Mouse (Mus musculus) midbrain, embryonic 14.5 days (tissue): ENCODE results near the gene Pigm. TPM values are rescaled to one million over a fixed set of nuclear protein-coding genes. Genes with fewer than 3 reads are reported as not detected.

ENCODE experiments used
- ATAC-seq: fragments of 200-750 bp; cut with Nextera tagmentation; 2 replicates; pipeline ENCODE4 v1.8.0; 2017; ENCODE audit warnings: moderate number of reproducible peaks, moderate library complexity; ENCODE audit not compliant: low FRiP score, low TSS enrichment
- DNase-seq: peaks from one replicate; pipeline ENCODE4 v3.0.0-alpha.2; 2015
- H3K27ac ChIP-seq: fragments of 300-500 bp; sonication (generic); replicated peaks from 2 replicates; pipeline ENCODE4 v1.5.1; 2014; ENCODE audit warnings: mild to moderate bottlenecking, low read depth, low read length, moderate library complexity
- H3K27me3 ChIP-seq: fragments of 300-500 bp; sonication (generic); 2 replicates; pipeline ENCODE4 v1.6.1; 2014; ENCODE audit warnings: low read length, control low read depth, mixed read lengths; ENCODE audit not compliant: control insufficient read depth, insufficient read depth
- H3K36me3 ChIP-seq: fragments of 300-500 bp; sonication (generic); 2 replicates; pipeline ENCODE4 v1.6.1; 2014; ENCODE audit warnings: low read length, control low read depth; ENCODE audit not compliant: control insufficient read depth, insufficient read depth
- H3K4me1 ChIP-seq: fragments of 300-500 bp; sonication (generic); 2 replicates; pipeline ENCODE4 v1.6.1; 2014; ENCODE audit warnings: mild to moderate bottlenecking, antibody characterized with exemption, low read length, control low read depth; ENCODE audit not compliant: control insufficient read depth, insufficient read depth
- H3K4me2 ChIP-seq: fragments of 300-500 bp; sonication (generic); 2 replicates; pipeline ENCODE4 v1.6.1; 2014; ENCODE audit warnings: mild to moderate bottlenecking, low read length, moderate library complexity
- H3K4me3 ChIP-seq: fragments of 300-500 bp; sonication (generic); replicated peaks from 2 replicates; pipeline ENCODE4 v1.5.1; 2014; ENCODE audit warnings: low read depth, low read length
- H3K9ac ChIP-seq: fragments of 300-500 bp; sonication (generic); replicated peaks from 2 replicates; pipeline ENCODE4 v1.6.1; 2014; ENCODE audit warnings: mild to moderate bottlenecking, low read length, moderate library complexity
- H3K9me3 ChIP-seq: fragments of 300-500 bp; sonication (generic); 2 replicates; pipeline ENCODE4 v1.6.1; 2016; ENCODE audit warnings: low read length, control low read depth, mixed read lengths; ENCODE audit not compliant: control insufficient read depth
- WGBS: fragments of 180-500 bp; shearing (Covaris S2); extraction: QIAGEN DNeasy Blood & Tissue Kit; methylation state at CpG from one replicate; pipeline ENCODE4 v1.1.7; 2014; 5-methylcytosine and 5-hydroxymethylcytosine counted together
- polyA plus RNA-seq: library from polyadenylated mRNA; unstranded; fragments of >200 nt; fragmentation: Nextera tagmentation; extraction: Ambion mirVana; gene quantifications from 2 replicates; pipeline ENCODE4 v1.2.1, GENCODE M21; 2014

Pigm gene
- polyA plus RNA-seq, 1 experiment from 2014 or later = 6.4 TPM

DNA sequence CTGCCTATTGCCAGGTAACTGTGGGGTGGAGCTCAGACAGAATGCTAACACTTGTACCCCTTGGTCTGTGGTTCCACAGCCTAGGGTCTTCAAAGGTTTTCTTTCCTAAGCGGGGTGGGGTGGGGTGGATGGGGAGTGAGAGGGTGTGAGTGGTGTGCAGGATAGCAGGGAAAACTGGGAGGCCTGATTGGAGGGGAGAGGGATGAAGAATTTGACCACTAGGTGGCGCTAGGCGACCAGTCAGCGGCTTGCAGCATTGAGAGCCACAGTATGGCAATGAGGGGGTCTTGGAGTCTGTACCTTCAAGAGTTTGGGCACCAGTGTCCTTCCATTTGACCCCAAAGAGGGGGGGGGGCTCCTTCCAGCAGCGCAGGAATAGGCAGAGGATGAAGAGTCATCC is 35.9 kb downstream of the Pigm start:
- DNase-seq = peak; percentile 88
- H3K9me3 ChIP-seq = no peaks in the 10 kb centered on the region
- H3K4me2 ChIP-seq = no peak overlapping the region
- H3K27ac ChIP-seq = no peak overlapping the region
- peak; percentile 76 for ATAC-seq
- under 1% methylated on average over 5 of the region's 5 CpGs for WGBS
- no peak overlapping the region for H3K9ac ChIP-seq
- H3K27me3 ChIP-seq = no peaks in the 10 kb centered on the region
- no peaks in the 10 kb centered on the region for H3K4me1 ChIP-seq
- H3K4me3 ChIP-seq = no peak overlapping the region
- no peaks in the 10 kb centered on the region for H3K36me3 ChIP-seq

DNA sequence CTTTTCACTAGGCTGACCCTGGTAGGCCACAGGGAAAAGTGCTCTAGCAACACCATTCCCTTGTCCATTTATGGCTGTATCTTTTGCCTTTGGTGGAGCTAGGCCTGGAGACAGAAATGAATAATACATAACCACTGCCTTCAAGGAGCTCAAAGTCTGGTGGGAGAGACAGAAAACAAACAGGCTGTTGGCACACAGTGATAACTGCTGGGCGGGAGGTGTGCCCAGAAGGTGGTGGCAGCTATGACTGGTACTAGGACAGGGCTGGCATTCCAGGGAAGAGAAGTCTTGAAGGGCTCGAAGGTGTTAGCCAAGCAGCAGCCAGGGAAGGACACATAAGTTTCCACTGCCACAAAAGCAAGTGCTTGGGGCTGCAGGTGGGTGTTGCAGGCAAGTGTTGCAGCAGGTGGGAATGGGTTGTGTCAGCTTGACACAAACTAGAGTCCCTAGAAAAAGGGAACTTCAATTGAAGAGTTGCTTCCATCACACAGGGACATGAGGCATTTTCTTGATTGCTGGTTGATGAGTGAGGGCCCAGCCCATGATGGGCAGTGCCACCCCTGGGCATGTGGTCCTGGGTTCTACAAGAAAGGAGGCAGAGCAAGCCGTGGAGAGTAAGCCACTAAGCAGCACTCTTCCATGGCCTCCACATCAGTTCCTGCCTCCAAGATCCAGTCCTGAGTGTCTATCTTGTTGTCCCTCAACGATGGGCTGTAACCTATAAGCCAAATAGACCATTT is 37.3 kb downstream of the Pigm start:
- H3K27ac ChIP-seq = no peak overlapping the region
- no peak overlapping the region for H3K4me3 ChIP-seq
- no peak overlapping the region for H3K9ac ChIP-seq
- no peak for ATAC-seq
- no peaks in the 10 kb centered on the region for H3K9me3 ChIP-seq
- 81% methylated on average over 4 of the region's 4 CpGs for WGBS
- no peak for DNase-seq
- no peaks in the 10 kb centered on the region for H3K27me3 ChIP-seq
- no peak overlapping the region for H3K4me2 ChIP-seq
- no peaks in the 10 kb centered on the region for H3K36me3 ChIP-seq
- no peaks in the 10 kb centered on the region for H3K4me1 ChIP-seq

DNA sequence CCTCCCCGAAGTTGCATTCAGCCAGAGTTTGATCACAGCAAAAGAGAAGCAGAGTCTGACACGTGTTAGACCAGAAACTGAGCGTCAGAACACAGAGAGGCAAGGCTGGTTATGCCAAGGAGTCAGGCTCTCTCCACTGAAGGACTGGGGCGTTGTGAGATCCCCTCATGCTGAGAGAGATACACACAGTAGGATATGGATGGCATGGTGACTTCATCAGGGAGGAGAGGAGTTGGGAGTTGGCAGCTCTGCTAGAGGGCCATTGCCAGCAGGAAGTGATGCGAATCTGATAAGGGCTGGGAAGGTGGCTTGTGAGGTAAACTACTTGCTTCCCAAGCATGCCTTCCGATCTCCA is 37.9 kb downstream of the Pigm start:
- H3K9me3 ChIP-seq = no peaks in the 10 kb centered on the region
- DNase-seq (no peak), ATAC-seq (no peak)
- no peak overlapping the region for H3K4me2 ChIP-seq
- H3K27ac ChIP-seq = no peak overlapping the region
- H3K27me3 ChIP-seq = no peaks in the 10 kb centered on the region
- H3K4me3 ChIP-seq = no peak overlapping the region
- H3K4me1 ChIP-seq = no peaks in the 10 kb centered on the region
- 92% methylated on average over 6 of the region's 6 CpGs for WGBS
- H3K36me3 ChIP-seq = no peaks in the 10 kb centered on the region
- no peak overlapping the region for H3K9ac ChIP-seq

DNA sequence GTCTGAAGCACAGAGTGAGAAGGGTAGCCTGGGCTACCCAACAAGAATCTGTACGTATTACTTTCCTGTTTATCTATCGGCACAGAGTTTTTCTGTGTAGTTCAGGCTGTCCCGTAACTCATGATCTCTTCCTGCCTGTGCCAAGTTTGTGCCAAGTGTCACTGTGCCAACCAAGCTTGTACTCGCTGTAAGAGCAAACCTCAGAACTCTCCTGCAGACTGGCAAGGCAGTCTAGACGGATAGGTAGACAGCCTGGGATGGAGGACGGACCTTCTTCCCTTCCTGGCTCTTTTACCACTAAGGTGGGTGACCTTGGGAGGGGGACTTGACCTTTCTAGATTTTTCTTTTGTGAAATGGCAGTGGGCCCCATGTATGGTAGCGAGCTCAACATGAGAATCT is 38.7 kb downstream of the Pigm start:
- Histone ChIP-seq H3K27me3 (no peaks in the 10 kb centered on the region), H3K4me1 (no peaks in the 10 kb centered on the region), H3K4me3 (no peak overlapping the region), H3K9ac (no peak overlapping the region), H3K27ac (no peak overlapping the region), H3K36me3 (no peaks in the 10 kb centered on the region), H3K4me2 (no peak overlapping the region), H3K9me3 (no peaks in the 10 kb centered on the region)
- 86% methylated on average over 7 of the region's 7 CpGs for WGBS
- ATAC-seq (no peak), DNase-seq (no peak)

DNA sequence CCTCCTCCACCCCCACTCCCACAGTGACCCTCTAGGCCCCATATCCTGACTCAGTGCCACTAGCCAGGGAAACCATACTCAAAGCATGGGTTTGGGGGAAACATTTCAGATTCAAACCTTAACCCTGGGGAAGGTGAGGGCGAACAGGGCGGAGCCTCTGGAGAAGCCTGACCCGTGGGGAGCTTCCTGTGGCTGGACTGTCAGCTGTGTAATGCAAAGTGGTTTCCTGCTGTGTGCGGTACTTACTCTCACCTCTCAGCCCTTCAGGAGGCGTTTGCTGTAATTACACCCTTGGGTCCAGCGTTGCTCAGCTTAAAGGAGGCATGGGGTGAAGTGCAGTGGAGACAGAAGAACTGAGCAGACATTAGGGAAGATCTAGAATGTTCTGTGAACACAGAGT is 41.8 kb downstream of the Pigm start:
- DNase-seq = no peak
- 17% methylated on average over 6 of the region's 6 CpGs for WGBS
- ATAC-seq = no peak
- no peaks in the 10 kb centered on the region for H3K27me3 ChIP-seq
- H3K4me1 ChIP-seq = no peaks in the 10 kb centered on the region
- no peak overlapping the region for H3K4me2 ChIP-seq
- no peak overlapping the region for H3K9ac ChIP-seq
- H3K27ac ChIP-seq = no peak overlapping the region
- H3K9me3 ChIP-seq = no peaks in the 10 kb centered on the region
- no peak overlapping the region for H3K4me3 ChIP-seq
- no peaks in the 10 kb centered on the region for H3K36me3 ChIP-seq

DNA sequence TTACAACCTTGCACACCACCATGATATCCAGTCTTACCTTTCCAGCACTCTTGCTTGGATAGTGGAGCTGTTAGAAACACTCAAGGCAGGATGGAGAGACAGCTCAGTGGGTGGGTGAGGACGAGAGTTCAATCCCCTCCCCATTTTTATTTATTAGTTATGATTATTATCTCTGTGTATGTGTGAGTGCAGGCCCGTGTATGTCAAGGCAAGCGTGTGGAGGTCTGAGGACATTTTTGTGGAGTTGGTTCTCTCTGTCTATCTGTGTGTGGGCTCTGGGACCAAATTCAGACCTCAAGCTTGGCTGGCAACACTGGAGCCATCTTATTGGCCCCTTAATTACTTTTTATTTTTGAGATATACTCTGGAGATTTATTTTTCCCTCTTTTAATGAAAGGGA is 42.3 kb downstream of the Pigm start:
- Histone ChIP-seq H3K27me3 (no peaks in the 10 kb centered on the region), H3K4me1 (no peaks in the 10 kb centered on the region), H3K9ac (no peak overlapping the region), H3K9me3 (no peaks in the 10 kb centered on the region), H3K4me2 (no peak overlapping the region), H3K4me3 (no peak overlapping the region), H3K36me3 (no peaks in the 10 kb centered on the region), H3K27ac (no peak overlapping the region)
- ATAC-seq (no peak), DNase-seq (no peak)
- WGBS = 81% methylated on average over 3 of the region's 3 CpGs

DNA sequence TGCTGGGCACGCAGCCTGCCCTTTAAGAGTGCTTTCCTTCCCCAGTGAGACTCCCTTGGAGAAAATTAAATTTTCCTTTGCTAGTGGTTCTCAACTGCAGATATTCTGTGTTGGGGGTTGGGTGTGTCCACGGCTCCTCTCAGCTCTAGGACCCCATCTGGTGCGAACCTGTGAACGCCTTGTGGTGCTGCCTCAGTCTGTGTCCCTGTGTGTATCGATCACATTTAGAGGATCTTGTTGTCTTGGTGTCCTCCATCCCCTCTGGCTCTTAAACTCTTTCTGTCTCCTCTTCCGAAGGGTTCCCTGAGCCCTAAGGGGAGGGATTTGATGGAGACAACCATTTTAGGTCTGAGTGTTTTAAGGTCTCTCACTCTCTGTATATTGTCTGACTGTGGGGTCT is 43.8 kb downstream of the Pigm start:
- ATAC-seq = no peak
- no peaks in the 10 kb centered on the region for H3K4me1 ChIP-seq
- H3K36me3 ChIP-seq = no peaks in the 10 kb centered on the region
- no peak overlapping the region for H3K4me2 ChIP-seq
- no peak overlapping the region for H3K27ac ChIP-seq
- H3K4me3 ChIP-seq = no peak overlapping the region
- H3K9me3 ChIP-seq = no peaks in the 10 kb centered on the region
- WGBS = 86% methylated on average over 6 of the region's 6 CpGs
- no peak overlapping the region for H3K9ac ChIP-seq
- DNase-seq = no peak
- H3K27me3 ChIP-seq = no peaks in the 10 kb centered on the region

DNA sequence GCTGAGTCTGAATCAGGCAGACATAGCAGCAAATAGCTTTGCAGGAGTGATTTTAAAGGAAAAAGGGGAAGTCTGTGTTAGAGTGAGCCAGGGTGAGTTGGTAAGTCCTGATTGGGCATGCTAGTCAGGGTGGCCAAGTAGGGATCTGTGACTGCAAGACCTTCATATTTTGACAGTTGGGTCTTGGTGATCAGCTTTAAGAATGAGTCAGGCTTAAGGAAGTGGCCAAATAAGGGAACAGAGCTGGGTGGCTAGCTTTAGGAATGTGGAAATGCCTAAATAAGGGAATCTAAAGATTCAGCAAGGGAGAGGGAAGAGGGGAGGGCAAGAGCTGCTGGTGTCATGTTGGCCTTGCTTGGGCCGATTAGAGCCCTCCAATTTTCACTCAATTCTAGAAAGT is 47.0 kb downstream of the Pigm start:
- Histone ChIP-seq H3K4me3 (no peak overlapping the region), H3K4me2 (no peak overlapping the region), H3K9me3 (no peaks in the 10 kb centered on the region), H3K9ac (no peak overlapping the region), H3K36me3 (no peaks in the 10 kb centered on the region), H3K27ac (no peak overlapping the region), H3K4me1 (no peaks in the 10 kb centered on the region), H3K27me3 (no peaks in the 10 kb centered on the region)
- no peak for ATAC-seq
- no peak for DNase-seq
- 72% methylated on average over 1 of the region's 1 CpGs for WGBS

DNA sequence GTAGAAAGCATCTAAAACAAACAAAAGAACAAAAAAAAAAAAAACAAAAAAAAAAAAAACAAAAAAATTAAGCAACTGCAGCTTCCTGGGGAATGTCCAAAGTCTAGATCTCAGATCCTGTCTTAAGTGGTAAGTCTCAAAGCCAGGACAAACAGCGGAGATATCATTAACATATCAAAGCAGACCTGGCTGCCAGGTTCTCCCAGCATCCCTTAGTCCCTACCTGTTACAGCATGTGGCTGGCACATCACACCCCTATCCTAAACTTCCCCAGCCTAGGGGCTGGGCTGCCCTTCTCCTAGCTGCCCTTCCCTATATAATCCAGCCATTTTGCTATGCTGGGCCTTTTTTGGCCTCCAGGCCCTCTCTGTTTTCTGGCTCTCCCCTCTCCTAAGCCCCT is 50.1 kb downstream of the Pigm start:
- no peak for ATAC-seq
- Histone ChIP-seq H3K36me3 (no peaks in the 10 kb centered on the region), H3K27ac (no peak overlapping the region), H3K4me3 (no peak overlapping the region), H3K9me3 (no peaks in the 10 kb centered on the region), H3K27me3 (no peaks in the 10 kb centered on the region), H3K4me1 (no peaks in the 10 kb centered on the region), H3K4me2 (no peak overlapping the region), H3K9ac (no peak overlapping the region)
- 68% methylated on average over 1 of the region's 1 CpGs for WGBS
- DNase-seq = no peak
